Mouse (Mus musculus): Measurements from ENCODE around the gene Dnajc22. TPM values are rescaled to one million over a fixed set of nuclear protein-coding genes. Genes with fewer than 3 reads are reported as not detected.

Gene Dnajc22
- polyA plus RNA-seq, 1 experiment = 0.06 TPM

DNA sequence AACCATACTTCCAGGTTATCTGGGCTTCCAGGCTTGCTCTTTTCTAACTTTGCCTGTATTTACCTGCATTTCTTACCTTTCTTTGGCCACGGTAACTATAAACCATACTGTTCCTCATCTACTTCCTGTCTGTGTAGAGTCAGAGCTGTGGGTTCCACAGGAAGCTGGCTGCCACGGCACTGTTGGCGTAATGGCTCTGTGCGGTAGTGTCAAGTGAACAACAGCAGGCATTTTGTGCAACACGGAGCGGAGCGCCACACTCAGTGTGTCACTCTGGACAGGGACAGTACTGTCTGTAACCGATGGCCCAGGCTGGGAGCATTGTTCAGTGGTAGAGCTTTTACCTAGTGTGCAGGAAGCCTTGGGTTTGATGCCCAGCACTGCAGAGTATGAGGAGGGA lies 60.5 kb downstream of the Dnajc22 start:
- Histone ChIP-seq H3K4me1 (ENCODE audit: control insufficient read depth, insufficient read depth, low read length) (no peaks in the 10 kb centered on the region), H3K4me3 (ENCODE audit: insufficient read depth, low read length) (no peak overlapping the region), H3K27ac (ENCODE audit: insufficient read depth, low read length) (no peak overlapping the region)
- no peak for TF ChIP-seq POLR2A (IDR thresholded peaks at IDR 0.05; ENCODE audit: extremely low read depth, insufficient read depth, low read length)
- TF ChIP-seq CTCF (IDR thresholded peaks at IDR 0.05; ENCODE audit: extremely low read depth, insufficient read depth, low read length) = no peak

Other genes starting within 250 kb of the Dnajc22 start
- 33.0 and 37.9 TPM in 2 replicates for gene Kmt2d, start 222.0 kb upstream of the Dnajc22 start, polyA plus RNA-seq (2012; rRNA removed)
- gene Rhebl1, start 198.6 kb upstream of the Dnajc22 start, polyA plus RNA-seq (2012; rRNA removed) = 18.3 and 19.9 TPM in 2 replicates
- 0.25 and 0.28 TPM in 2 replicates for gene Dhh, start 194.6 kb upstream of the Dnajc22 start, polyA plus RNA-seq (2012; rRNA removed)
- gene Lmbr1l, start 174.9 kb upstream of the Dnajc22 start, polyA plus RNA-seq (2012; rRNA removed) = 24.7 and 27.1 TPM in 2 replicates
- 1,160 and 1,231 TPM in 2 replicates for gene Tuba1b, start 158.6 kb upstream of the Dnajc22 start, polyA plus RNA-seq (2012; rRNA removed)
- 0.35 and 0.55 TPM in 2 replicates for gene Gm49450, start 139.6 kb upstream of the Dnajc22 start, polyA plus RNA-seq (2012; rRNA removed)
- 1,321 and 1,512 TPM in 2 replicates for gene Tuba1a, start 139.5 kb upstream of the Dnajc22 start, polyA plus RNA-seq (2012; rRNA removed)
- 5.5 and 7.1 TPM in 2 replicates for gene Tuba1c, start 63.3 kb upstream of the Dnajc22 start, polyA plus RNA-seq (2012; rRNA removed)
- gene Prph, start 38.0 kb upstream of the Dnajc22 start, polyA plus RNA-seq (2012; rRNA removed) = 3.1 and 3.2 TPM in 2 replicates
- gene Troap, start 18.6 kb upstream of the Dnajc22 start, polyA plus RNA-seq (2012; rRNA removed) = 0.76 and 1.1 TPM in 2 replicates
- not detected in 2 replicates for gene C1ql4, start 5.4 kb upstream of the Dnajc22 start, polyA plus RNA-seq (2012; rRNA removed)
- 25.8 and 27.4 TPM in 2 replicates for gene Spats2, start 32.7 kb downstream of the Dnajc22 start, polyA plus RNA-seq (2012; rRNA removed)
- gene Kcnh3, start 131.7 kb downstream of the Dnajc22 start, polyA plus RNA-seq (2012; rRNA removed) = 180 and 182 TPM in 2 replicates
- gene Mcrs1, start 158.8 kb downstream of the Dnajc22 start, polyA plus RNA-seq (2012; rRNA removed) = 109 and 112 TPM in 2 replicates
- gene Prpf40b, start 201.9 kb downstream of the Dnajc22 start, polyA plus RNA-seq (2012; rRNA removed) = 156 and 168 TPM in 2 replicates
- 0.69 and 1.1 TPM in 2 replicates for gene Fam186b, start 202.7 kb downstream of the Dnajc22 start, polyA plus RNA-seq (2012; rRNA removed)

Data from cortical plate, adult 2 months (tissue).